Mouse (Mus musculus) heart, adult 2 months (tissue): ENCODE data around the gene Tfeb. TPM values are rescaled to one million over a fixed set of nuclear protein-coding genes. Genes with fewer than 3 reads are reported as not detected.

Source experiments
- DNase-seq, 2 experiments: peaks; one replicate each; pipeline ENCODE4 v3.0.0; 2021
- H3K27ac ChIP-seq: fragments of 200-600 bp; 2 replicates; pipeline ENCODE4 v1.8.1; 2022
- H3K27me3 ChIP-seq: fragments of 200-500 bp; 2 replicates; pipeline ENCODE4 v1.6.1; 2012; ENCODE audit warnings: mild to moderate bottlenecking, low read length, inconsistent platforms, mixed read lengths; ENCODE audit not compliant: control insufficient read depth, insufficient read depth
- H3K36me3 ChIP-seq: fragments of 200-500 bp; 2 replicates; pipeline ENCODE4 v1.6.1; 2012; ENCODE audit warnings: low read length, inconsistent platforms; ENCODE audit not compliant: control insufficient read depth, insufficient read depth
- H3K4me1 ChIP-seq: fragments of 200-500 bp; 2 replicates; pipeline ENCODE4 v1.6.1; 2011; ENCODE audit warnings: low read length; ENCODE audit not compliant: control insufficient read depth, insufficient read depth
- H3K4me3 ChIP-seq: fragments of 200-600 bp; 2 replicates; pipeline ENCODE4 v1.8.1; 2022
- H3K79me2 ChIP-seq: fragments of 200-500 bp; replicated peaks from 2 replicates; pipeline ENCODE4 v1.6.1; 2012; ENCODE audit warnings: mild to moderate bottlenecking, inconsistent platforms, low read length, moderate library complexity, mixed read lengths; ENCODE audit not compliant: control insufficient read depth, insufficient read depth
- H3K9ac ChIP-seq: fragments of 200-500 bp; 2 replicates; pipeline ENCODE4 v1.6.1; 2012; ENCODE audit warnings: low read depth, mild to moderate bottlenecking, control low read depth, inconsistent platforms, low read length, mixed read lengths
- CTCF ChIP-seq: fragments of 200-600 bp; IDR thresholded peaks from 2 replicates; pipeline ENCODE4 v1.8.1; 2022; ENCODE audit warnings: antibody characterized with exemption, mild to moderate bottlenecking, moderate library complexity
- EP300 ChIP-seq: fragments of 200-500 bp; IDR thresholded peaks from 2 replicates; pipeline ENCODE4 v1.6.1; 2011; ENCODE audit warnings: low read depth, low read length, control low read depth; ENCODE audit not compliant: insufficient read depth
- POLR2A ChIP-seq: fragments of 200-500 bp; IDR thresholded peaks from 2 replicates; pipeline ENCODE4 v1.6.1; 2011; ENCODE audit warnings: mild to moderate bottlenecking, low read depth, low read length, control low read depth; ENCODE audit not compliant: insufficient read depth
- WGBS: fragments of 180-500 bp; shearing (Covaris S2); methylation state at CpG from one replicate; pipeline ENCODE4 v1.1.7; 2018; 5-methylcytosine and 5-hydroxymethylcytosine counted together
- intact Hi-C: fragments of 180-260 bp; cut with DNase I; formaldehyde crosslinking; loops from one replicate; pipeline ENCODE4 v1.15.1; 2025
- polyA plus RNA-seq: library from polyadenylated mRNA; depleted of rRNA; stranded (reverse); fragments of >200 nt; gene quantifications from 2 replicates; pipeline ENCODE4 v1.2.3, GENCODE M21; 2012
- total RNA-seq, 2 experiments: library from RNA; stranded (reverse); gene quantifications; 2 replicates each; pipeline ENCODE4 v1.2.3; 2021

Tfeb gene
- total and polyA plus RNA-seq, 3 experiments = 33.5 to 42.7 (median 36.8) TPM

- no peaks in the 10 kb centered on the region for H3K27me3 ChIP-seq
- H3K4me3 ChIP-seq = no peak overlapping the region
- TF ChIP-seq CTCF (no peak), POLR2A (no peak), EP300 (no peak)
- H3K79me2 ChIP-seq = peaks cover 4% of the 10 kb centered on the region
- no peaks in the 10 kb centered on the region for H3K36me3 ChIP-seq
- H3K9ac ChIP-seq = no peak overlapping the region
- 77% methylated on average over 2 of the region's 2 CpGs for WGBS
- intact Hi-C loops = no loop called here
- H3K27ac ChIP-seq = no peak overlapping the region; the same call in 1 of the 2 replicates
- no peak for DNase-seq
- peaks cover 32% of the 10 kb centered on the region for H3K4me1 ChIP-seq
These were observed 30.2 kb downstream of the Tfeb start for GRCm38 (mm10) chr17:47767081-47767455.

- WGBS = 50% methylated on average over 16 of the region's 17 CpGs
- no peak overlapping the region for H3K4me3 ChIP-seq
- no peaks in the 10 kb centered on the region for H3K27me3 ChIP-seq
- no peaks in the 10 kb centered on the region for H3K36me3 ChIP-seq
- H3K4me1 ChIP-seq = peaks cover 27% of the 10 kb centered on the region
- H3K9ac ChIP-seq = no peak overlapping the region
- peaks cover 4% of the 10 kb centered on the region for H3K79me2 ChIP-seq
- intact Hi-C loops = no loop called here
- TF ChIP-seq EP300 (no peak), POLR2A (no peak), CTCF (no peak)
- DNase-seq = no peak
- H3K27ac ChIP-seq = no peak overlapping the region
These were observed 30.8 kb downstream of the Tfeb start for GRCm38 (mm10) chr17:47767456-47768141.

DNA sequence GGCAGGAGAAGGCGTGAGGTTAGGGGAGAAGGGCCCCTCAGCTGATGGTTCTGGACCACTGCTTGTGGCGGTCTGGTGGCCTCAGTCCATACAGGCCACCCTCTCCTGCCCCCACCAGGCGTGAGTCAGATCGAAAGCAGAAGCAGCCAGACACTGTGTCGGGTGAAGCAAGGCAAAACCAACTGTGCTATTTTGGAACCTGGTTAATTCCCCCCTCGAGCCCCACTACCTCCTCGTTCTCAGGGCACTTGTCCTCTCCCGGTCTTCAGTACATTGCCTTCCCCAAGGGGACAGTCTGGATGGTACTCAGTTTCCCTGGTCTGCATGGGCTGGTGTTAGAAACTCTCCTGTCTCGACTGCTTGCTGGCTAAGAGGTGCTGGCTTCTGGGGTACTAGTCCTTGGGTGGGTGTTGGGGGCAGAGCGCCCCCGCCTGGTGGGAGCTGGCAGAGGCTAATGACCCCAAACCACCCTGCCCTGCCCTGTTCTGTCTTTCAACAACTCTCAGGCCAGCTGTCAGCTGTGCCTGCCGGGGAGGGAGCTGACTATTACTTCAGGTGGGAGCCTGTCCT lies 32.0 kb downstream of the Tfeb start:
- H3K27ac ChIP-seq = peak overlapping the region; percentile 68
- H3K79me2 ChIP-seq = peaks cover 4% of the 10 kb centered on the region
- no peaks in the 10 kb centered on the region for H3K36me3 ChIP-seq
- intact Hi-C loops = no loop called here
- WGBS = 43% methylated on average over 12 of the region's 12 CpGs
- TF ChIP-seq CTCF (peak; percentile 61), EP300 (no peak)
- H3K27me3 ChIP-seq = no peaks in the 10 kb centered on the region
- no peak overlapping the region for H3K4me3 ChIP-seq
- peaks cover 23% of the 10 kb centered on the region for H3K4me1 ChIP-seq
- H3K9ac ChIP-seq = 0 out of 2 replicates have a peak overlapping the region, but pooled peaks have one; percentile 9
- peak; percentile 71 to 84 for DNase-seq

GRCm38 (mm10) chr17:47769389-47770299 lies 32.8 kb downstream of the Tfeb start:
- H3K27ac ChIP-seq = peak overlapping the region; percentile 68
- WGBS = 84% methylated on average over 11 of the region's 11 CpGs
- intact Hi-C loops = no loop called here
- no peak overlapping the region for H3K4me3 ChIP-seq
- TF ChIP-seq CTCF (no peak), POLR2A (no peak), EP300 (no peak)
- peaks cover 20% of the 10 kb centered on the region for H3K4me1 ChIP-seq
- H3K27me3 ChIP-seq = no peaks in the 10 kb centered on the region
- peaks cover 4% of the 10 kb centered on the region for H3K79me2 ChIP-seq
- no peak overlapping the region; the same call in 1 of the 2 replicates for H3K9ac ChIP-seq
- no peaks in the 10 kb centered on the region for H3K36me3 ChIP-seq
- DNase-seq = no peak

DNA sequence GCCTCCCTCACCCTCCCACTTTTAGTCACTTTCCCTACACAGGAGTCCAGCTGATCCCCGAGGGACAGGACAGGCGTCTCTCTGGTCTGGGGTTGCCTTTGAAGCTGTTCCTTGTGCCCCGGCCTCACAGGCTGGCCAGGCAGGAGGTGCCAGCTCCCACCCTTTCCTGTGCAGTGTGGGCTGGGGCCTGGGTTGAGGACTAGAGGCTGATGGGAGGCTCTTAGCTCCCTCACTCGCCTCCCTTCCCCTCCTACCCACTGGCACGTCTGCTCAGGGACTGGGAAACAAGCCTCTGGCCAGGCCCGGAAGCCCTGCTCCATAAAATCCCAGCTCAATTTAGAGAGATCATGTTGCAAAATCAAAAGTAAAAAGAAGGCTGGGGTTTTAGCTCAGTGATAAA lies 36.8 kb downstream of the Tfeb start:
- H3K9ac ChIP-seq = no peak overlapping the region
- no peaks in the 10 kb centered on the region for H3K36me3 ChIP-seq
- intact Hi-C loops = no loop called here
- no peaks in the 10 kb centered on the region; the same call in none of the 2 replicates for H3K79me2 ChIP-seq
- no peak overlapping the region for H3K4me3 ChIP-seq
- 42% methylated on average over 6 of the region's 6 CpGs for WGBS
- H3K27ac ChIP-seq = no peak overlapping the region
- peaks cover 11% of the 10 kb centered on the region for H3K4me1 ChIP-seq
- no peaks in the 10 kb centered on the region for H3K27me3 ChIP-seq
- no peak for TF ChIP-seq EP300
- no peak for TF ChIP-seq POLR2A
- TF ChIP-seq CTCF = no peak
- DNase-seq = peak in 1 of 2 experiments; percentile 48
